Mouse (Mus musculus) WW6 (cell line): ENCODE data around the gene Paxbp1.
A peak's percentile ranks its signal among the peaks of the same experiment; 100 is the strongest.

ENCODE experiments used
- DNase-seq: peaks from one replicate; pipeline ENCODE4 v3.0.0-alpha.2; 2013; ENCODE audit warnings: low read depth, low spot score

Gene Paxbp1

GRCm38 (mm10) chr16:91055150-91055549 is 10.8 kb upstream of the Paxbp1 start:
- DNase-seq, result no peak

DNA sequence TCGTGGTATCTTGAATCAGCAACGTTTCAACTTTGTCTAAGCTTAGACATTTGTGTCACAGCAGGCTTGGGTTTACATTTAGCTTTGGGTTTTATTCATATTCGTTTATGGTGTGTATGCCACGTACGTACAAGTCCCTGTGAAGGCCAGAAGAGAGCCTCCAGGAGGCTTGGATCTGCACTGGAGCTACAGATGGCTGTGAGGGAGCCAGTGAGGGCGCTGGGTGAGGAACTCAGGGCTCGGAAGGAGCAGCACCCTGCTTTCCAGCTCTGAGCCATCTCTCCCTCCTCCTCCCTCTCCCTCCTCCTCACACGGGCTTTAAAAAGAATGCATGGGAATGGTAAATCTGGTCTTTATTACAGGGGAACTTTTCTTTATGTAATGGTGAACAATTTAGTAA is 9.3 kb upstream of the Paxbp1 start:
- no peak for DNase-seq

GRCm38 (mm10) chr16:91045511-91045910 is 1.2 kb upstream of the Paxbp1 start:
- peak; percentile 78 for DNase-seq

DNA sequence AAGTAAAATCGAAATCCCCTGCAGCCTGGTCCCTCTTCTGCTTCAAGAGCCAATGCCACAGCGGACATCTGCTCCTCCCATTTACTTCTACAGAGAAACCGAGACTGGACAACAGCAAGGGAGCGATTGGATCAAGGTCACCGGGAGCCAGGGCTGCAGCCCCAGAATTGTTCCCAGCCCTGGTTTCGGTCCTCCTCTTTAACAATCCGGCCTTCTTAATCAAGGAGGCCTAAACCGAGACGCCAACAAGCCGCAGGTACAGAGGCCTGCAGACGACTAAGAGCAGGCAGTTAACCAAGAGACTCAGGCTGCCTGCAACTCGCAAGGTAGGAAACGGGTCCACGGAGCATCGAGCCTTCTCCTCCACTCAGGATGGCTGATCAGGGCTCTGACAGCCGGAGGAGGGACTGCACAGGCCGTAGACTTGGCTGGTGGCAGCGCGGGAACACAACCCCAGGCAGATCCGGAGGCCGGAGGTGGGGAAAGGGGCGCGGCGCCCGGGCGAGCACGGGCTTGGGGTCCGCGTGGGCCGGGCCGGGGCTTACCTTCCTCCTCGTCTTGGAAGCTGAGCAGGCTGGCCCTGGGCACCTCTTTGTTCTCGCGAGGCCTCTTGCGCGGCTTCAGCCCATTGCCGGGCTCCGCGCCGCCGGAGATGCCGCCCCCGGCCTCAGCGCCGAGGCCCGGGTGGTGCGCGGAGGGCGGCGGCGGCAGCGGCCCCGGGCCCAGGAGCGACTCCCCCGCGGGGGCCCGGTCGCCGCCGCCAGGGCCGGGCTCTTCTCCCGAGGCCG is 688 bp downstream of the Paxbp1 start:
- DNase-seq, result peak; percentile 29

DNA sequence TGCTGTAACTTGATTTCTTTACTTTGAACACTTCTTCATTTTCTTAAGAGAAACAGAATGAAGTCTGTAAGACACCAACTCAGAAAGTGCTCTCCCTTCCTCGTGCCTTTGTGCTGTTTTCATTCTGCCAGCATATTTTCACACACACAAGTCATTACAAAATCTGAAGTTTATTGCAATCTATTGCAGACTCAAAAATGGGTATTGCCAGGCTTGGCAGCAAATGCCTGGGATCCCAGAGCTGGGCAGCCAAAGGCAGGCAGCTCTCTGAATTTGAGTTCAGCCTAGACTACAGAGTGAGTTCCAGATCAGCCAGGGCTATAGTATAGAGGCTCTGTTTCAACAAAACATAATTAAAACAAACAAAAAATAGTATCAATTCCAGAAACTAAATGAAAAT is 1.7 kb downstream of the Paxbp1 start:
- no peak for DNase-seq

- DNase-seq, result no peak
Measured at GRCm38 (mm10) chr16:91035866-91036265, 8.5 kb downstream of the Paxbp1 start.

- no peak for DNase-seq
Measured at GRCm38 (mm10) chr16:91030751-91031150, 13.6 kb downstream of the Paxbp1 start.

GRCm38 (mm10) chr16:91029901-91030300 is 14.4 kb downstream of the Paxbp1 start:
- no peak for DNase-seq

GRCm38 (mm10) chr16:91029161-91029743 is 15.1 kb downstream of the Paxbp1 start:
- DNase-seq, result no peak

DNA sequence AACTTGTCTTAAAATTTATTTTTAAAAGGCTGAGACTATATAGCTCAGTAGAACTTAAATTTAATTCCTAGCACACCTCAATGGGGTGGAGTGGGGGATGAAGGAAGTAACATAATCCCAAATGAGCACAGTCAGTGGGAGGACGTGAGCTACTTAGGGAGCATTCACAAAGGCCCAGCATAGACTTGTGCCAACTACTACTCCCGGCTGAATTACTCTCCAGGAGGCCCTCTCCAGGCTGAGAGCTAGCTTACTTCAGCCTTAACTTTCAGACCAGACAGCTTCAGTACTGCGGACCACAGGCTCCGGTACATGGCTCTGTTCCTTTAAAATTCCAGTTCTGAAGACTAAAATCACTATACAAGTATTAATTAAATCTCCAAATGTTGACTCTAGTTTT is 18.1 kb downstream of the Paxbp1 start:
- no peak for DNase-seq

GRCm38 (mm10) chr16:91023384-91023783 is 21.0 kb downstream of the Paxbp1 start:
- no peak for DNase-seq

DNA sequence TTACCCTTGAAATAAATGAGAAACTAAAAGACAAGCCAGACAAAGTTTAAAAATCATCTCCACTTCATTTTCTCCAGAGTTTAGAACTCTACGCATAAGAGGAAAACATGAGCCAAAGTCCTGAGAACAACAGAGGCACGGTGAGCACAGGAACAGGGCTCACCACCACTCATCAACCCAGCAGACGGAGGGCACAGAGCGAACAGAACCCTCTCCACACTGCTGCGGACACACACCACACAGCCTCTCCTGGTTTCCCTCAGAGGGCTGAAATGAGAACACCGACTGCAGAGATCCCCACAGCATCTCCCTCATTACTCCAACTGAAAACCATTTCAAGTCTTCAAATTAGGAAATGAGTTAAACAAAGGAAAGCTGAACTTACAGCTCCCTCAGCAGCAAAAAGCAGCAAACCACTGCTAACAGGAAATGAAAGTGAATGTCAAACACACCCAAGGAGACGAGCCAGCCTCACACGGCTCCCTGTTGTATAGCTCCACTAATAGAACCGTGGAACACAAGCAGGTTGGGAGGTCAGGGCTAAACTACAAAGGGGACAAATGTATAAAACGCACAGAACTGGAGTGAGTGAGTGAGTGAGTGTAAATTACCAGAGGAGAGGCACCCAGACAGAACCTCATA is 23.4 kb downstream of the Paxbp1 start:
- DNase-seq, result no peak

DNA sequence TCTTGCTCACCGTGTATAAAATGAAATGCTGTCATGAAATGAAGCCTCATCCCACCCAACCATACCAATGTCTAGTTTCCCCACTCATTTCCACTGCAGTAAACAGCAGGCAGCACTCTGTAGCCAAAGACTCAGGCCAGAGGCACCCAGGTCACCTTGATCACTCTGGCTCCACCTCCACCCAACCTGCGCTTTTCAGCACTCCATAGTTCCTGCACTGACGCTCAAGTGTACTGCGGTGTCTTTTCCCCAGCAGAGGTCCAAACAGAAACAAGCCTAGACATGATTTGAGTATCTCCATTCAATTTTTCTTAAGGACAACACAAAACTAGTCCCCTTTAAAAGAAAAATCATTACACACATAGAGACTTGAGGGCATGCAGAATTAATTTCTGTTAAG is 24.9 kb downstream of the Paxbp1 start:
- no peak for DNase-seq

DNA sequence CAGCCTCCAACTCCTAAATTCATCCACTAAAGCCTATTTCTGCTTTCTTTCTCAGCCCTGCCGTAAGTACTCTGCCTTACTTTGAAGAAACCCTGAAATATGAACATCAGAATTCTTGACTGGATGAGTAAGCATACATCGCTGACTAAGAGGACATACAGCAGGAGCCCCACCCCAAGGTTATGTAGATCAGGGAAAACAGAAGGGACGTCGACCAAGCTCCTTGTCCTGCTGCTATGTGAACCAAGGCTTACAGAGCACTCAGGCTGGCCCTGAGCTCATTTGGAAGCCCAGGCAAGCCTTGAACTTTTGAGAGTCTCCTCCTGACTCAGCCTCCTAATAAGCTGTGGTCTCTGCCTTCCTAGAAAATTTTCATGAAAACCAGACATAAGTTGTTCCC is 28.6 kb downstream of the Paxbp1 start:
- no peak for DNase-seq

DNA sequence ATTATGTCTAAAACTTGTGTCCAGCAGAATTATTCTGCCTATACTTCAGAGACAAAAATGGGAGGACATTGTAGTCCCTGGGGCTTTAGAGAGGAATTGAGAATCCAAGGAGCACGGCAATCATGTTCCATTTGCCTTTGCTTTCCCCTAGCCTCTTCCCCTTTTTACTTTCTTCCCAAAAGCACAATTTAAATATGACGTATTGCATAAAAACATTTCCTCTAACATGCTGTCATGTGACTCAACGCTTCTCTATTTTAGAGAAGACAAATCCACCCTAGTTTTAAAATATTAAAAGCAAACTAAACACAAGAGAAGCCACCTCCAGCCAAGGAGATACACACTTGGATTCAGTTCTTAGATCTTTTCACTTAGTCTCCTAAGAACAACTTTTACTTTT is 32.5 kb downstream of the Paxbp1 start:
- DNase-seq, result no peak

GRCm38 (mm10) chr16:91011021-91011683 is 33.2 kb downstream of the Paxbp1 start, which contains the start of gene Synj1:
Gene Synj1, minus strand, starts transcription at chr16:91011308.
- peak; percentile 66 for DNase-seq

- no peak for DNase-seq
Measured at GRCm38 (mm10) chr16:91010581-91011020, 33.7 kb downstream of the Paxbp1 start.

GRCm38 (mm10) chr16:91009942-91010529 is 34.3 kb downstream of the Paxbp1 start:
- DNase-seq, result no peak

GRCm38 (mm10) chr16:91004915-91005538 is 39.3 kb downstream of the Paxbp1 start:
- DNase-seq, result no peak

- DNase-seq, result no peak
Measured at GRCm38 (mm10) chr16:91001098-91001497, 43.2 kb downstream of the Paxbp1 start.

DNA sequence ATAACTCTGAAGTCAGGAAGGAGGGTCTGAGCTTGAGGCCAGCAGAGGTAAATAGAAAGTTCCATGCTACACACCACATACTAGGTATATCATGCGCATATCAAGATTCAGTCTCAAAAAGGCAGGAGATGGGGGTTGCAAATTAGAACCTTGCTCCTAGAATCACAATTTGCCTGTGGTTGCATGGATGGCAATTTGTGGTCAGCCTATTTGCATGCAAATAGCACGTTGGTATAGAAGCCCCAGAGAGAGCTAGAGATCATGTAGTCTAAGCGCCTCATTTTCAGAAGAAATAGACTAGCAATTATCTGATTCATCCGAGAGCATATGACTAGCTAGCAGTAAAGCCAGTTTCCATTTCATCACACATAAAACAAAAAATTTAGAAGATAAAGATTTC is 44.5 kb downstream of the Paxbp1 start:
- no peak for DNase-seq
